Mouse (Mus musculus) stomach, postnatal 0 days (tissue): ENCODE measurements around the gene Naa38. TPM values are rescaled to one million over a fixed set of nuclear protein-coding genes. Genes with fewer than 3 reads are reported as not detected.

Experiments
- ATAC-seq: fragments of 200-750 bp; cut with Nextera tagmentation; 2 replicates; pipeline ENCODE4 v1.8.0; 2017; ENCODE audit not compliant: low FRiP score, low TSS enrichment
- DNase-seq: peaks from one replicate; pipeline ENCODE4 v3.0.0-alpha.2; 2016; ENCODE audit warnings: low spot score
- H3K27ac ChIP-seq: fragments of 300-500 bp; sonication (generic); replicated peaks from 2 replicates; pipeline ENCODE4 v1.5.1; 2014; ENCODE audit warnings: mild to moderate bottlenecking, control low read depth
- H3K27me3 ChIP-seq: fragments of 300-500 bp; sonication (generic); 2 replicates; pipeline ENCODE4 v1.6.1; 2014; ENCODE audit warnings: low read length; ENCODE audit not compliant: control insufficient read depth, insufficient read depth
- H3K36me3 ChIP-seq: fragments of 300-500 bp; sonication (generic); 2 replicates; pipeline ENCODE4 v1.6.1; 2014; ENCODE audit warnings: low read length, mixed read lengths; ENCODE audit not compliant: control insufficient read depth, insufficient read depth
- H3K4me1 ChIP-seq: fragments of 300-500 bp; sonication (generic); replicated peaks from 2 replicates; pipeline ENCODE4 v1.6.1; 2014; ENCODE audit warnings: antibody characterized with exemption; ENCODE audit not compliant: control insufficient read depth, insufficient read depth
- H3K4me2 ChIP-seq: fragments of 300-500 bp; sonication (generic); replicated peaks from 2 replicates; pipeline ENCODE4 v1.6.1; 2014; ENCODE audit warnings: low read depth, mild to moderate bottlenecking, control low read depth, moderate library complexity
- H3K4me3 ChIP-seq: fragments of 300-500 bp; sonication (generic); 2 replicates; pipeline ENCODE4 v1.5.1; 2014; ENCODE audit warnings: low read depth, low read length, control low read depth
- H3K9ac ChIP-seq: fragments of 300-500 bp; sonication (generic); 2 replicates; pipeline ENCODE4 v1.6.1; 2014; ENCODE audit warnings: mild to moderate bottlenecking, low read length, control low read depth, mixed read lengths
- H3K9me3 ChIP-seq: fragments of 300-500 bp; sonication (generic); 2 replicates; pipeline ENCODE4 v1.6.1; 2016; ENCODE audit warnings: low read length; ENCODE audit not compliant: control insufficient read depth
- CTCF ChIP-seq: IDR thresholded peaks from 2 replicates; pipeline ENCODE4 v1.5.1; 2016; ENCODE audit warnings: antibody characterized with exemption, low read depth, mild to moderate bottlenecking, moderate library complexity
- EP300 ChIP-seq: optimal IDR thresholded peaks from 2 replicates; pipeline ENCODE3; 2016; ENCODE audit warnings: antibody characterized with exemption
- WGBS: fragments of 180-500 bp; shearing (Covaris S2); extraction: QIAGEN DNeasy Blood & Tissue Kit; methylation state at CpG from one replicate; pipeline ENCODE4 v1.1.7; 2014; 5-methylcytosine and 5-hydroxymethylcytosine counted together
- polyA plus RNA-seq: library from polyadenylated mRNA; unstranded; fragments of >200 nt; fragmentation: Nextera tagmentation; extraction: Ambion mirVana; gene quantifications from 2 replicates; pipeline ENCODE4 v1.2.1, GENCODE M21; 2015

The Naa38 gene
- polyA plus RNA-seq, 1 experiment from 2014 or later = 170 TPM

DNA sequence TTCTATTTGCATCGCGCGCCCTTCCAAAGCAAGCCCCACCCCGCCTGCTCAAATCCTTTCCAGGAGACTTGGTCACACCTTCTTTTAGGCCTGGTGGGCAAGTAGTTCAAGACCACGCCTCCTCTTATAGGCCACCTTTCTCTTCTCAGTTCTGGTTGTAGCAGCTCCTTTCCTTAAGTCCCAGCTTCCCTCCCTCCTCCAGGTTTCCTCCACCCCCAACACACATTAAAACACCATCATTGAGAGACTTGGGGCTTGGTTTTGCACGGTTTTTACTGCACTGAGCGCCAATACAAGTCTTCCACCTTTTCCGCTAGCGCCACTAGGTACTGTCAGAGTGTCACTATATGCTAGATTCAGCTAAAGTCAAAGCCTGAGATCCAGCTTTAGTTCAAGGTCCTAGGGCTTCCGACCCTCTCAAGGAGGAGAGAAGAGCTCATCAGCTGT, 25.3 kb downstream of the Naa38 start:
- peaks cover 3% of the 10 kb centered on the region; the same call in 1 of the 2 replicates for H3K4me1 ChIP-seq
- TF ChIP-seq CTCF (no peak), EP300 (no peak)
- H3K27ac ChIP-seq = no peak overlapping the region
- no peaks in the 10 kb centered on the region for H3K36me3 ChIP-seq
- no peak overlapping the region; the same call in 1 of the 2 replicates for H3K9ac ChIP-seq
- H3K27me3 ChIP-seq = no peaks in the 10 kb centered on the region
- DNase-seq = no peak
- H3K4me3 ChIP-seq = peak overlapping the region; percentile 59
- no peaks in the 10 kb centered on the region for H3K9me3 ChIP-seq
- WGBS = 24% methylated on average over 10 of the region's 10 CpGs
- no peak for ATAC-seq
- H3K4me2 ChIP-seq = peak overlapping the region; percentile 97

GRCm38 (mm10) chr11:69421131-69421977, 26.1 kb downstream of the Naa38 start:
- Histone ChIP-seq H3K4me3 (no peak overlapping the region), H3K27me3 (no peaks in the 10 kb centered on the region), H3K4me2 (no peak overlapping the region), H3K4me1 (peaks cover 3% of the 10 kb centered on the region; the same call in 1 of the 2 replicates), H3K9me3 (no peaks in the 10 kb centered on the region), H3K9ac (no peak overlapping the region), H3K36me3 (no peaks in the 10 kb centered on the region), H3K27ac (no peak overlapping the region)
- ATAC-seq = no peak
- WGBS = 32% methylated on average over 25 of the region's 25 CpGs
- TF ChIP-seq CTCF (no peak), EP300 (no peak)
- DNase-seq = no peak

DNA sequence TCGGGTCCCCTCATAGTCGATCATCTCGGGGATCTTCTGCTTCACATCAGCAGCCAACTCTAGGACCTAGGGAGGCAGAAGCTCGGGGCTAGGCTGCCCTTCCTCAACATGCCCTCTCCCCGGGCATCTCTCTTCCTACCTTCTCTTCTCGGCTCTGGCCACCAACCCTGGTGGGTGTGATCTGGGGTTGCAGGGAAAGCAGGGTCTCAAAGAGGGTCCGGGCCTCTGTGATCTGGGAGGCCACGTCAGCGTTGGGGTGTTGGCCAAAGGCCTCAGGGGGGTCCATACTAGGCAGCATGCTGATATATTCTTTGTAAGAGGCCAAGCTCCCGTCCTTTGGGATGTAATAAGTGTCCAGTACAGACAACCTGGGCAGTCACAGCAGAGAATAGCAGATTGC, 27.6 kb downstream of the Naa38 start:
- Histone ChIP-seq H3K9ac (no peak overlapping the region), H3K9me3 (no peaks in the 10 kb centered on the region), H3K4me3 (no peak overlapping the region), H3K27ac (no peak overlapping the region), H3K4me1 (no peaks in the 10 kb centered on the region), H3K36me3 (no peaks in the 10 kb centered on the region), H3K4me2 (no peak overlapping the region), H3K27me3 (no peaks in the 10 kb centered on the region)
- 84% methylated on average over 10 of the region's 10 CpGs for WGBS
- DNase-seq (no peak), ATAC-seq (no peak)
- TF ChIP-seq CTCF (no peak), EP300 (no peak)

- ATAC-seq = no peak
- H3K27ac ChIP-seq = no peak overlapping the region
- no peak overlapping the region for H3K4me2 ChIP-seq
- H3K9ac ChIP-seq = no peak overlapping the region
- no peak for DNase-seq
- H3K27me3 ChIP-seq = no peaks in the 10 kb centered on the region
- H3K9me3 ChIP-seq = no peaks in the 10 kb centered on the region
- H3K4me1 ChIP-seq = no peaks in the 10 kb centered on the region
- H3K4me3 ChIP-seq = no peak overlapping the region
- TF ChIP-seq CTCF (no peak), EP300 (no peak)
- no peaks in the 10 kb centered on the region for H3K36me3 ChIP-seq
- WGBS = 69% methylated on average over 6 of the region's 6 CpGs
Observed at GRCm38 (mm10) chr11:69423885-69424284, 28.6 kb downstream of the Naa38 start.

DNA sequence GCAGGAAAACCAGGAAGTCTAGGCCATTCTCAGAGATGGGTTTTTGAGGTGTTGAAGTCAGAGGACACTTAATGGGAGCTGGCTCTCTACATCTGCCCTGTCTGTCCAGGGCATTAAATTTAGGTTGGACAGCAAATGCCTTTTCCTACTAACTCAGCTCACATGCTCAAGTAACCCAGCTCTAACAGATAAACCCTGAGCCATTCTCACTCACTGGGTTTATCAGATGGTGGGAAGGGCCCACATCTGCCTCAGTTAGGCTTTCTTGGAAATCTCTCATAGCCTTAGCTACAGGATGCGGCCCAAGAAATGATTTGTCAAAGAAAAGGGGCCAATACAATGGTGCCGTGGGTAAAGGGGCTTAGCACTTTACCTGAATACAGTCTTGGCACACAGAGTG, 31.0 kb downstream of the Naa38 start:
- TF ChIP-seq CTCF (no peak), EP300 (no peak)
- Histone ChIP-seq H3K4me2 (no peak overlapping the region), H3K4me3 (no peak overlapping the region), H3K4me1 (no peaks in the 10 kb centered on the region), H3K27ac (no peak overlapping the region), H3K36me3 (no peaks in the 10 kb centered on the region), H3K9me3 (no peaks in the 10 kb centered on the region), H3K27me3 (no peaks in the 10 kb centered on the region), H3K9ac (no peak overlapping the region)
- WGBS = 89% methylated on average over 2 of the region's 2 CpGs
- no peak for ATAC-seq
- DNase-seq = no peak

- no peak overlapping the region for H3K27ac ChIP-seq
- WGBS = 12% methylated on average over 4 of the region's 4 CpGs
- DNase-seq = peak; percentile 93
Observed at GRCm38 (mm10) chr11:69428751-69429150, 33.5 kb downstream of the Naa38 start.

More at GRCm38 (mm10) chr11:69428751-69429150, 33.5 kb downstream of the Naa38 start:
- ATAC-seq = peak; percentile 63
- H3K9me3 ChIP-seq = no peaks in the 10 kb centered on the region
- TF ChIP-seq EP300 = no peak
- TF ChIP-seq CTCF = peak; percentile 30
- no peak overlapping the region for H3K9ac ChIP-seq
- H3K4me3 ChIP-seq = no peak overlapping the region
- H3K4me1 ChIP-seq = no peaks in the 10 kb centered on the region
- no peaks in the 10 kb centered on the region for H3K27me3 ChIP-seq
- no peaks in the 10 kb centered on the region for H3K36me3 ChIP-seq
- H3K4me2 ChIP-seq = no peak overlapping the region
